Mouse (Mus musculus) liver, postnatal 0 days (tissue): Measurements from ENCODE around the gene Kif26b. TPM values are rescaled to one million over a fixed set of nuclear protein-coding genes. Genes with fewer than 3 reads are reported as not detected.

ENCODE experiments used
- ATAC-seq: fragments of 200-750 bp; cut with Nextera tagmentation; 2 replicates; pipeline ENCODE4 v1.8.0; 2017; ENCODE audit warnings: mild to moderate bottlenecking, moderate library complexity
- DNase-seq: peaks from one replicate; pipeline ENCODE4 v3.0.0-alpha.2; 2016
- H3K27ac ChIP-seq: fragments of 300-500 bp; sonication (generic); 2 replicates; pipeline ENCODE4 v1.5.1; 2014; ENCODE audit warnings: antibody characterized with exemption, moderate library complexity, mild to moderate bottlenecking, low read depth
- H3K27me3 ChIP-seq: fragments of 300-500 bp; sonication (generic); 2 replicates; pipeline ENCODE4 v1.6.1; 2014; ENCODE audit warnings: low read length, control low read depth, mixed read lengths; ENCODE audit not compliant: insufficient read depth
- H3K36me3 ChIP-seq: fragments of 300-500 bp; sonication (generic); replicated peaks from 2 replicates; pipeline ENCODE4 v1.6.1; 2014; ENCODE audit warnings: mild to moderate bottlenecking, control low read depth, low read length, moderate library complexity, mixed read lengths; ENCODE audit not compliant: insufficient read depth
- H3K4me1 ChIP-seq: fragments of 300-500 bp; sonication (generic); 2 replicates; pipeline ENCODE4 v1.6.1; 2014; ENCODE audit warnings: antibody characterized with exemption, mild to moderate bottlenecking, control low read depth; ENCODE audit not compliant: insufficient read depth
- H3K4me2 ChIP-seq: fragments of 300-500 bp; sonication (generic); 2 replicates; pipeline ENCODE4 v1.6.1; 2014; ENCODE audit warnings: low read depth, mild to moderate bottlenecking, low read length, moderate library complexity, mixed read lengths
- H3K4me3 ChIP-seq: fragments of 300-500 bp; sonication (generic); 2 replicates; pipeline ENCODE4 v1.5.1; 2014; ENCODE audit warnings: low read depth, low read length
- H3K9ac ChIP-seq: fragments of 300-500 bp; sonication (generic); replicated peaks from 2 replicates; pipeline ENCODE4 v1.6.1; 2014; ENCODE audit warnings: mild to moderate bottlenecking, moderate library complexity
- H3K9me3 ChIP-seq: fragments of 300-500 bp; sonication (generic); 2 replicates; pipeline ENCODE4 v1.6.1; 2016; ENCODE audit warnings: mild to moderate bottlenecking, control low read depth, low read length, mixed read lengths
- CTCF ChIP-seq: sonication (generic); IDR thresholded peaks from 2 replicates; pipeline ENCODE4 v1.5.1; 2016; ENCODE audit warnings: antibody characterized with exemption, low read depth
- EP300 ChIP-seq: IDR thresholded peaks from 2 replicates; pipeline ENCODE4 v1.6.1; 2016; ENCODE audit warnings: antibody characterized with exemption, low read depth, mild to moderate bottlenecking
- WGBS: fragments of 180-500 bp; shearing (Covaris S2); extraction: QIAGEN DNeasy Blood & Tissue Kit; methylation state at CpG from one replicate; pipeline ENCODE4 v1.1.7; 2014; ENCODE audit not compliant: insufficient replicate concordance; 5-methylcytosine and 5-hydroxymethylcytosine counted together
- polyA plus RNA-seq: library from polyadenylated mRNA; unstranded; fragments of >200 nt; fragmentation: Nextera tagmentation; extraction: Ambion mirVana; gene quantifications from 2 replicates; pipeline ENCODE4 v1.2.1, GENCODE M21; 2015

Kif26b gene
- polyA plus RNA-seq, 1 experiment from 2014 or later, result 0.02 TPM

DNA sequence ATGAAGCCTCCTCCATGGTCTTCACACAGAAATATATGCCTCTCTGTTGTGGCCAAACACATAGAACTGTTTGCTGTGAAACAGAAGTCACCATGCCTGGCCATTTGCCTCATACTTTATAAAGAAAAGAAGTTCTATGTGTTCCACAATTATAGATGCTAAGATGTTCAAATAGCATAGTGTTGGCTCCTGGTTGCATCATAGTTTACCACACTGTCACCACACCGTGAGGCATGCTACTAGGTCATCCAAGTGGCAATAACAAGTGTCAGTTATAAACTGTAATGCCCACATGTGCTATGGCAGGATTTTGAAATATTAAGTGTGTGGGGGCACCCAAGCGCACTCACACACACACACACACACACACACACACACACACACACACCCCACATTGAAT, 236.7 kb downstream of the Kif26b start:
- no peak for DNase-seq
- ATAC-seq, result no peak
- H3K27me3 ChIP-seq, result no peaks in the 10 kb centered on the region
- WGBS, result 66% methylated on average over 2 of the region's 2 CpGs
- H3K27ac ChIP-seq, result no peak overlapping the region
- no peaks in the 10 kb centered on the region for H3K9me3 ChIP-seq
- no peaks in the 10 kb centered on the region for H3K4me1 ChIP-seq
- no peak for TF ChIP-seq EP300
- no peak for TF ChIP-seq CTCF
- no peak overlapping the region for H3K4me3 ChIP-seq
- no peak overlapping the region for H3K9ac ChIP-seq
- no peak overlapping the region for H3K4me2 ChIP-seq
- no peaks in the 10 kb centered on the region for H3K36me3 ChIP-seq

DNA sequence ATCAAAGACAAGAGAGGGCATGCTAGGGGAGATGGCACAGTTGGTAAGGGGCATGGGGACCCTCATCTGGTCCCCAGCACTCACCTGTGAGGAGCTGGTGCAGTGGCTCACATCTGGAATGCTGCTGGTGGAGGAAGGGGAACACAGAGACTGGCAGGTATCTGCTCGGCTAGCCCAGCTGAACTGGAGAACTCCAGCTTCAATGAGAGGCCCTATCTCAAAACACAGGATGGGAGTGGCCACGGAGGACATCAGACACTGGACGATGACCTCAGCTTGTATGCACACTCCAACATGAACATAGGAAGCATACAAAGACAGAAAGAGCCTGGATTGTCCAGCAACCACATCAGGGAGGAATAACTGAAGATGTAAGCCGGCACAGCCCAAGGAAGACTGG, 240.1 kb downstream of the Kif26b start:
- 67% methylated on average over 4 of the region's 4 CpGs for WGBS
- Histone ChIP-seq H3K27ac (no peak overlapping the region), H3K36me3 (no peaks in the 10 kb centered on the region), H3K27me3 (no peaks in the 10 kb centered on the region), H3K4me3 (no peak overlapping the region), H3K9ac (no peak overlapping the region), H3K4me1 (no peaks in the 10 kb centered on the region), H3K9me3 (no peaks in the 10 kb centered on the region), H3K4me2 (no peak overlapping the region)
- no peak for TF ChIP-seq CTCF
- no peak for TF ChIP-seq EP300
- DNase-seq, result no peak
- ATAC-seq, result no peak

DNA sequence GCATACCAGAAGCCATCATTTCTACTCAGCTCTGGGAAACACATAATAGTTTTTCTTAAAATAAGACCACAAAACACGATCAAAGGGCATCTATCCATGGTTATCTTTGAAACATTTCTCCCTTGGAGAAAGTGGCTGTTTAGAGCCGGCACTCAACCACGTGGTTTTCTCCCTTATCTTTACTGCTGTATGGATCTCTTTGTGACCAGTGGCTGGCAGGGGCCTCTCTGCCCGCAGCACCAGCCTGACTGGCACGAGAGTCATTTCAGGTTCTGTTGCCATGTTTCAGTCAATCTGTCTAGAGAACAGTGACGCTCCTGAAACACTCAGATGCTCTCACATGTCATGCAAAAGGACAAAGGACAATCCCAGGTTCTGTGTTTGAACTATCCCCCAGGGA, 241.1 kb downstream of the Kif26b start:
- H3K36me3 ChIP-seq, result no peaks in the 10 kb centered on the region
- H3K9me3 ChIP-seq, result no peaks in the 10 kb centered on the region
- H3K4me2 ChIP-seq, result no peak overlapping the region
- TF ChIP-seq EP300, result no peak
- no peak for TF ChIP-seq CTCF
- no peaks in the 10 kb centered on the region for H3K27me3 ChIP-seq
- no peak overlapping the region for H3K9ac ChIP-seq
- DNase-seq (no peak), ATAC-seq (no peak)
- H3K4me3 ChIP-seq, result no peak overlapping the region
- H3K4me1 ChIP-seq, result no peaks in the 10 kb centered on the region
- no peak overlapping the region for H3K27ac ChIP-seq
- 55% methylated on average over 6 of the region's 6 CpGs for WGBS

DNA sequence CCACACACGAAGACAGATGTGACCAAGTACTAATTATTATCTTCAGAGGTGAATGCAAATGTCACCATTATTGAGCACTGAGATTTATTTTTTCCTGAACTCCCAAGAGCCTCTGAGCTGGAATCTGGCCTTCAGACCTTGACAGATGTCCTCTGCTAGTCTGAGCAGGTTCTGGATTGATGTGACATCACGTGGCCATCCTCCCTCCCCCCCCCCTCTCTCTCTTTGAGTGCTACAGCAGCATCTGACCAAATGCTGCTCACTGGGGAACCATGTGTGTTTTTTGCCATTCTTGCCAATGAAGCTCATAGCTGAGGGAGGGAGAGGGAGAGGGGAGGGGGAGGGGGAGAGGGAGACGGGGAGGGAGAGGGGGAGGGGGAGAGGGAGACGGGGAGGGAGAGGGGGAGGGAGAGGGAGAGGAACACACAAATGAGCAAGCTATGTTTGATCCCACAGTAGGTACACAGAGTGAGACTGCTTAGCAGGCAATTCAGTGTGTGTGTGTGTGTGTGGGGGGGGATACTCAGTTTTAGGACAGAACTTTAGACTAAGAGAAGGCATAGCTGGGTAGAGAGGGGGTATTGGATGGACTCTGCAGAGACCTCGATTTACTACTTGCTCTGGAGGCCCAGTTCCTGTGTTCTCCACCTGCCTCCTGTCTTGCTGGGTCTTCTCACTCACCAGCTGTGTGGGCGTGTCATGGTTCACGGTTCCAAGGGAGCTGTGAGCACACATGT, 241.9 kb downstream of the Kif26b start:
- WGBS, result 50% methylated on average over 5 of the region's 7 CpGs
- no peaks in the 10 kb centered on the region for H3K36me3 ChIP-seq
- no peak overlapping the region for H3K9ac ChIP-seq
- no peak overlapping the region for H3K4me3 ChIP-seq
- H3K4me1 ChIP-seq, result no peaks in the 10 kb centered on the region
- ATAC-seq, result no peak
- H3K9me3 ChIP-seq, result no peaks in the 10 kb centered on the region
- no peaks in the 10 kb centered on the region for H3K27me3 ChIP-seq
- H3K4me2 ChIP-seq, result no peak overlapping the region
- TF ChIP-seq EP300 (no peak), CTCF (no peak)
- no peak for DNase-seq
- no peak overlapping the region for H3K27ac ChIP-seq

DNA sequence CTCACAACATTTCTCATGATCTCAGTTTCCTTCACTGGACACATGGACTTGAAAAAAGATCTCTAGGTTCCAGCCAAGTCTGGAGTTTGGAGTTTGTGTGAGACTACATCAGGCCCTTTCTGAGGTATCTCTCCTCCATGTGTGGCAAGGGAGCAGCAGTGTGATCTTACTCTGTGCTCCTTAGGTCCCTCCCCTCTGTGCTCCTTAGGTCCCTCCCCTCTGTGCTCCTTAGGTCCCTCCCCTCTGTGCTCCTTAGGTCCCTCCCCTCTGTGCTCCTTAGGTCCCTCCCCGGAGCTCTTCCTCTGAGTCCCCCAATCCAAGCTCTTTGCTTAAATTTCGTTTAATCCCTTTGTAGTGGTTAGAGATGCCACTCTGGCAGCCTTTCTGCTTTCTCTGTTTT, 250.8 kb downstream of the Kif26b start:
- H3K4me2 ChIP-seq, result no peak overlapping the region
- no peaks in the 10 kb centered on the region for H3K27me3 ChIP-seq
- no peak for DNase-seq
- WGBS, result 25% methylated on average over 2 of the region's 2 CpGs
- H3K9me3 ChIP-seq, result no peaks in the 10 kb centered on the region
- no peak overlapping the region for H3K27ac ChIP-seq
- ATAC-seq, result no peak
- H3K4me3 ChIP-seq, result no peak overlapping the region
- no peaks in the 10 kb centered on the region for H3K36me3 ChIP-seq
- no peaks in the 10 kb centered on the region; the same call in 1 of the 2 replicates for H3K4me1 ChIP-seq
- TF ChIP-seq CTCF, result no peak
- TF ChIP-seq EP300, result no peak
- H3K9ac ChIP-seq, result no peak overlapping the region

DNA sequence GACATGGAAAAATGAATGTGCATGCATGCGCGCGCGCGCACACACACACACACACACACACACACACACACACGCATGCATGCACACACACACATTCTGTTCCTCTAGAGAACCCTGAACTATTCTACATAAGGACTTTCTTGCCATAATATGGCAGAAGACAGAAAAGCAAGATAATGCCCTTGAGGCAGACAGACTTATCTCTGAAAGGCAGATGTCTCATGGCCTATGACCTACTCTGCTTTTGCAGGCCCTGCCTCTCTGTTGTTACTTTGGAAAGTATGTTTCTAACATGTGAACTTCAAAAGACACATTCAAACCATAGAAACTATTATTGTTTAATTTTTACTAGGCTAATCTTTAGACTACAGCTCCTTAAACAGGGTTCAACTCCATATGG, 255.1 kb downstream of the Kif26b start:
- WGBS, result 94% methylated on average over 6 of the region's 6 CpGs
- H3K4me2 ChIP-seq, result no peak overlapping the region
- no peak for TF ChIP-seq CTCF
- TF ChIP-seq EP300, result no peak
- H3K36me3 ChIP-seq, result no peaks in the 10 kb centered on the region
- no peak overlapping the region for H3K27ac ChIP-seq
- no peaks in the 10 kb centered on the region for H3K9me3 ChIP-seq
- H3K9ac ChIP-seq, result no peak overlapping the region
- H3K4me1 ChIP-seq, result no peaks in the 10 kb centered on the region; the same call in 1 of the 2 replicates
- ATAC-seq (no peak), DNase-seq (no peak)
- H3K4me3 ChIP-seq, result no peak overlapping the region
- no peaks in the 10 kb centered on the region for H3K27me3 ChIP-seq

DNA sequence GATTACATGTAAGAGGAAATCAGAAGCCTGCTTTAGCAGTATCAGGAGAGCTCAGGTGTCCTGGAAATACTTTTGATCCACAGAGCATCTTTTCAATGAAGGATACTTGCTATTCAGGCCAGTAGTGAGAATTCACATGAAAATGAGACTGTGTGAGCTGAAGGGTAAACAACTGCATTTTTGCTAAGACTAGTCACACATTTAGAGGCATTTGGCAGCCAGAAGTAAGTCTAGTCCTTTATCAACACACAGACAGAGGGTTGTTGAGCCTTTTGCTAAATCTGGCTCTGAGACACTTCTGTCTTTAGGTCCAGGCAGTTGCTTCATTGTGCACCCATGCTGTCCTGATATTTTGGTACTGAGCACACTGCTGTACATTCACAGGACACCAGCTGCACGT, 262.3 kb downstream of the Kif26b start:
- Histone ChIP-seq H3K9me3 (no peaks in the 10 kb centered on the region), H3K27me3 (no peaks in the 10 kb centered on the region), H3K27ac (no peak overlapping the region), H3K4me2 (no peak overlapping the region), H3K36me3 (no peaks in the 10 kb centered on the region), H3K9ac (no peak overlapping the region), H3K4me3 (no peak overlapping the region), H3K4me1 (no peaks in the 10 kb centered on the region)
- 32% methylated on average over 1 of the region's 1 CpGs for WGBS
- no peak for ATAC-seq
- DNase-seq, result no peak
- no peak for TF ChIP-seq EP300
- TF ChIP-seq CTCF, result no peak
